Mouse (Mus musculus): Measurements from ENCODE around the gene Mob3c. TPM values are rescaled to one million over a fixed set of nuclear protein-coding genes. Genes with fewer than 3 reads are reported as not detected.

Mob3c gene
- polyA plus RNA-seq, 1 experiment from 2014 or later, result 3.1 TPM

- H3K27ac ChIP-seq (ENCODE audit: low read depth, low read length), result no peak within 1 kb of the TSS
- H3K4me1 ChIP-seq (replicated peaks; ENCODE audit: control insufficient read depth, insufficient read depth, low read length), result peaks cover 2% of the 10 kb centered on the region; the same call in 1 of the 2 replicates
- no peaks in the 10 kb centered on the region for H3K36me3 ChIP-seq (ENCODE audit: control insufficient read depth, insufficient read depth, low read length)
- H3K27me3 ChIP-seq (ENCODE audit: control insufficient read depth, insufficient read depth, low read length), result no peaks in the 10 kb centered on the region
- peak within 1 kb of the TSS; percentile 67 for H3K4me2 ChIP-seq (ENCODE audit: low read depth, low read length, severe bottlenecking)
- 3% methylated on average over 51 of the region's 51 CpGs for WGBS
- ATAC-seq (replicated peaks; ENCODE audit: low FRiP score) (peak; percentile 97), DNase-seq (ENCODE audit: low spot score) (peak; percentile 96)
- peak within 1 kb of the TSS; percentile 62 for H3K9ac ChIP-seq (ENCODE audit: low read length)
- H3K9me3 ChIP-seq (ENCODE audit: control insufficient read depth, low read length), result no peaks in the 10 kb centered on the region
- H3K4me3 ChIP-seq (ENCODE audit: low read depth, low read length), result peak within 1 kb of the TSS; percentile 66
Observed at GRCm38 (mm10) chr4:115838696-115839641, 11.1 kb downstream of the Mob3c start, which contains the start of gene Mknk1. Gene Mknk1, plus strand, starts transcription at chr4:115839198.

- Histone ChIP-seq H3K27ac (ENCODE audit: low read depth, low read length) (no peak overlapping the region), H3K9me3 (ENCODE audit: control insufficient read depth, low read length) (no peaks in the 10 kb centered on the region), H3K27me3 (ENCODE audit: control insufficient read depth, insufficient read depth, low read length) (no peaks in the 10 kb centered on the region), H3K4me3 (ENCODE audit: low read depth, low read length) (no peak overlapping the region), H3K9ac (ENCODE audit: low read length) (no peak overlapping the region), H3K4me2 (ENCODE audit: low read depth, low read length, severe bottlenecking) (peak overlapping the region; percentile 67; the same call in 1 of the 2 replicates), H3K4me1 (replicated peaks; ENCODE audit: control insufficient read depth, insufficient read depth, low read length) (peaks cover 2% of the 10 kb centered on the region; the same call in 1 of the 2 replicates), H3K36me3 (ENCODE audit: control insufficient read depth, insufficient read depth, low read length) (no peaks in the 10 kb centered on the region)
- ATAC-seq (replicated peaks; ENCODE audit: low FRiP score) (no peak), DNase-seq (ENCODE audit: low spot score) (no peak)
- WGBS, result 64% methylated on average over 4 of the region's 4 CpGs
Observed at GRCm38 (mm10) chr4:115839956-115840355, 12.1 kb downstream of the Mob3c start.

- no peaks in the 10 kb centered on the region for H3K27me3 ChIP-seq (ENCODE audit: control insufficient read depth, insufficient read depth, low read length)
- no peak for ATAC-seq (replicated peaks; ENCODE audit: low FRiP score)
- no peak overlapping the region for H3K27ac ChIP-seq (ENCODE audit: low read depth, low read length)
- no peak overlapping the region for H3K4me2 ChIP-seq (ENCODE audit: low read depth, low read length, severe bottlenecking)
- no peaks in the 10 kb centered on the region for H3K9me3 ChIP-seq (ENCODE audit: control insufficient read depth, low read length)
- H3K4me1 ChIP-seq (replicated peaks; ENCODE audit: control insufficient read depth, insufficient read depth, low read length), result peaks cover 2% of the 10 kb centered on the region; the same call in 1 of the 2 replicates
- no peak overlapping the region for H3K4me3 ChIP-seq (ENCODE audit: low read depth, low read length)
- no peak overlapping the region for H3K9ac ChIP-seq (ENCODE audit: low read length)
- H3K36me3 ChIP-seq (ENCODE audit: control insufficient read depth, insufficient read depth, low read length), result no peaks in the 10 kb centered on the region
- no peak for DNase-seq (ENCODE audit: low spot score)
- 90% methylated on average over 4 of the region's 4 CpGs for WGBS
Observed at GRCm38 (mm10) chr4:115840842-115841241, 12.9 kb downstream of the Mob3c start.

GRCm38 (mm10) chr4:115846656-115847055, 18.8 kb downstream of the Mob3c start:
- H3K4me2 ChIP-seq (ENCODE audit: low read depth, low read length, severe bottlenecking), result no peak overlapping the region
- H3K36me3 ChIP-seq (ENCODE audit: control insufficient read depth, insufficient read depth, low read length), result no peaks in the 10 kb centered on the region
- no peak overlapping the region for H3K27ac ChIP-seq (ENCODE audit: low read depth, low read length)
- 60% methylated on average over 2 of the region's 2 CpGs for WGBS
- ATAC-seq (replicated peaks; ENCODE audit: low FRiP score) (no peak), DNase-seq (ENCODE audit: low spot score) (no peak)
- H3K9ac ChIP-seq (ENCODE audit: low read length), result no peak overlapping the region
- no peaks in the 10 kb centered on the region for H3K4me1 ChIP-seq (replicated peaks; ENCODE audit: control insufficient read depth, insufficient read depth, low read length)
- no peaks in the 10 kb centered on the region for H3K9me3 ChIP-seq (ENCODE audit: control insufficient read depth, low read length)
- no peak overlapping the region for H3K4me3 ChIP-seq (ENCODE audit: low read depth, low read length)
- no peaks in the 10 kb centered on the region for H3K27me3 ChIP-seq (ENCODE audit: control insufficient read depth, insufficient read depth, low read length)

GRCm38 (mm10) chr4:115847377-115847776, 19.5 kb downstream of the Mob3c start:
- Histone ChIP-seq H3K4me1 (replicated peaks; ENCODE audit: control insufficient read depth, insufficient read depth, low read length) (no peaks in the 10 kb centered on the region), H3K36me3 (ENCODE audit: control insufficient read depth, insufficient read depth, low read length) (no peaks in the 10 kb centered on the region), H3K9me3 (ENCODE audit: control insufficient read depth, low read length) (no peaks in the 10 kb centered on the region), H3K27me3 (ENCODE audit: control insufficient read depth, insufficient read depth, low read length) (no peaks in the 10 kb centered on the region), H3K4me3 (ENCODE audit: low read depth, low read length) (no peak overlapping the region), H3K27ac (ENCODE audit: low read depth, low read length) (no peak overlapping the region), H3K4me2 (ENCODE audit: low read depth, low read length, severe bottlenecking) (no peak overlapping the region), H3K9ac (ENCODE audit: low read length) (no peak overlapping the region)
- ATAC-seq (replicated peaks; ENCODE audit: low FRiP score) (no peak), DNase-seq (ENCODE audit: low spot score) (no peak)
- WGBS, result 59% methylated on average over 5 of the region's 5 CpGs

- H3K9me3 ChIP-seq (ENCODE audit: control insufficient read depth, low read length), result no peaks in the 10 kb centered on the region
- 100% methylated on average over 1 of the region's 1 CpGs for WGBS
- no peaks in the 10 kb centered on the region for H3K4me1 ChIP-seq (replicated peaks; ENCODE audit: control insufficient read depth, insufficient read depth, low read length)
- H3K4me2 ChIP-seq (ENCODE audit: low read depth, low read length, severe bottlenecking), result no peak overlapping the region
- H3K27ac ChIP-seq (ENCODE audit: low read depth, low read length), result no peak overlapping the region
- ATAC-seq (replicated peaks; ENCODE audit: low FRiP score), result no peak
- DNase-seq (ENCODE audit: low spot score), result no peak
- no peaks in the 10 kb centered on the region for H3K36me3 ChIP-seq (ENCODE audit: control insufficient read depth, insufficient read depth, low read length)
- no peak overlapping the region for H3K4me3 ChIP-seq (ENCODE audit: low read depth, low read length)
- no peaks in the 10 kb centered on the region for H3K27me3 ChIP-seq (ENCODE audit: control insufficient read depth, insufficient read depth, low read length)
- no peak overlapping the region for H3K9ac ChIP-seq (ENCODE audit: low read length)
Observed at GRCm38 (mm10) chr4:115848083-115848482, 20.2 kb downstream of the Mob3c start.

- no peak for DNase-seq (ENCODE audit: low spot score)
- 69% methylated on average over 8 of the region's 8 CpGs for WGBS
- Histone ChIP-seq H3K4me2 (ENCODE audit: low read depth, low read length, severe bottlenecking) (no peak overlapping the region), H3K9ac (ENCODE audit: low read length) (no peak overlapping the region), H3K4me3 (ENCODE audit: low read depth, low read length) (no peak overlapping the region), H3K9me3 (ENCODE audit: control insufficient read depth, low read length) (no peaks in the 10 kb centered on the region), H3K27me3 (ENCODE audit: control insufficient read depth, insufficient read depth, low read length) (no peaks in the 10 kb centered on the region), H3K36me3 (ENCODE audit: control insufficient read depth, insufficient read depth, low read length) (no peaks in the 10 kb centered on the region), H3K27ac (ENCODE audit: low read depth, low read length) (no peak overlapping the region), H3K4me1 (replicated peaks; ENCODE audit: control insufficient read depth, insufficient read depth, low read length) (no peaks in the 10 kb centered on the region)
- ATAC-seq (replicated peaks; ENCODE audit: low FRiP score), result no peak
Observed at GRCm38 (mm10) chr4:115848990-115849677, 21.2 kb downstream of the Mob3c start.

- 83% methylated on average over 2 of the region's 2 CpGs for WGBS
- no peak overlapping the region for H3K9ac ChIP-seq (ENCODE audit: low read length)
- H3K4me1 ChIP-seq (replicated peaks; ENCODE audit: control insufficient read depth, insufficient read depth, low read length), result peaks cover 2% of the 10 kb centered on the region; the same call in 1 of the 2 replicates
- no peak overlapping the region for H3K4me2 ChIP-seq (ENCODE audit: low read depth, low read length, severe bottlenecking)
- H3K27ac ChIP-seq (ENCODE audit: low read depth, low read length), result no peak overlapping the region
- ATAC-seq (replicated peaks; ENCODE audit: low FRiP score) (no peak), DNase-seq (ENCODE audit: low spot score) (no peak)
- no peaks in the 10 kb centered on the region for H3K9me3 ChIP-seq (ENCODE audit: control insufficient read depth, low read length)
- H3K4me3 ChIP-seq (ENCODE audit: low read depth, low read length), result no peak overlapping the region
- no peaks in the 10 kb centered on the region for H3K27me3 ChIP-seq (ENCODE audit: control insufficient read depth, insufficient read depth, low read length)
- H3K36me3 ChIP-seq (ENCODE audit: control insufficient read depth, insufficient read depth, low read length), result no peaks in the 10 kb centered on the region
Observed at GRCm38 (mm10) chr4:115850111-115850510, 22.2 kb downstream of the Mob3c start.
